Mouse (Mus musculus) inflammation-experienced regulatory T-cells, adult 6 months (primary cell): ENCODE data around the gene Nanos2. TPM values are rescaled to one million over a fixed set of nuclear protein-coding genes. Genes with fewer than 3 reads are reported as not detected.

ENCODE experiments used
- ATAC-seq: one replicate; pipeline ENCODE4 v1.8.0; 2017
- polyA plus RNA-seq, 3 experiments: library from polyadenylated mRNA; unstranded; fragments of 100-300 nt; shearing (Covaris generic); gene quantifications; one replicate each; pipeline ENCODE4 v1.2.1; 2017

The Nanos2 gene
- polyA plus RNA-seq = not detected

- no peak for ATAC-seq
These were observed at the start of gene Nanos2 for GRCm38 (mm10) chr7:18987100-18987499. TSS of gene Nanos2 (plus strand) at chr7:18987400.

GRCm38 (mm10) chr7:18942376-18942775 lies 44.8 kb upstream of the Nanos2 start:
- no peak for ATAC-seq

- no peak for ATAC-seq
These were observed 44.4 kb upstream of the Nanos2 start for GRCm38 (mm10) chr7:18942815-18943214.

GRCm38 (mm10) chr7:18948151-18948550 lies 39.0 kb upstream of the Nanos2 start:
- ATAC-seq = no peak

GRCm38 (mm10) chr7:18949781-18950522 lies 37.2 kb upstream of the Nanos2 start:
- ATAC-seq = no peak

- no peak for ATAC-seq
These were observed 36.5 kb upstream of the Nanos2 start for GRCm38 (mm10) chr7:18950523-18951315.

- ATAC-seq = no peak
These were observed 35.8 kb upstream of the Nanos2 start for GRCm38 (mm10) chr7:18951397-18951796.

- peak; percentile 63 for ATAC-seq
These were observed 29.4 kb upstream of the Nanos2 start for GRCm38 (mm10) chr7:18957569-18958383.

- no peak for ATAC-seq
These were observed 28.8 kb upstream of the Nanos2 start for GRCm38 (mm10) chr7:18958384-18958766.

- ATAC-seq = peak; percentile 43
These were observed 27.8 kb upstream of the Nanos2 start for GRCm38 (mm10) chr7:18959446-18959845.

- no peak for ATAC-seq
These were observed 24.9 kb upstream of the Nanos2 start for GRCm38 (mm10) chr7:18962171-18962792.

GRCm38 (mm10) chr7:18962795-18963194 lies 24.4 kb upstream of the Nanos2 start:
- ATAC-seq = no peak

- no peak for ATAC-seq
These were observed 23.8 kb upstream of the Nanos2 start for GRCm38 (mm10) chr7:18963294-18963843.

GRCm38 (mm10) chr7:18965312-18965711 lies 21.9 kb upstream of the Nanos2 start:
- no peak for ATAC-seq

GRCm38 (mm10) chr7:18967603-18968002 lies 19.6 kb upstream of the Nanos2 start:
- ATAC-seq = no peak

- ATAC-seq = no peak
These were observed 16.2 kb upstream of the Nanos2 start for GRCm38 (mm10) chr7:18970956-18971355.

GRCm38 (mm10) chr7:18978381-18978780 lies 8.8 kb upstream of the Nanos2 start:
- ATAC-seq = no peak

GRCm38 (mm10) chr7:18986503-18986902 lies 697 bp upstream of the Nanos2 start:
- no peak for ATAC-seq

- ATAC-seq = no peak
These were observed 547 bp downstream of the Nanos2 start for GRCm38 (mm10) chr7:18987747-18988146.

- ATAC-seq = no peak
These were observed 1.6 kb downstream of the Nanos2 start for GRCm38 (mm10) chr7:18988780-18989179.

GRCm38 (mm10) chr7:18989995-18990394 lies 2.8 kb downstream of the Nanos2 start:
- no peak for ATAC-seq

- peak; percentile 79 for ATAC-seq
These were observed 3.5 kb downstream of the Nanos2 start, which contains the start of gene Mypop for GRCm38 (mm10) chr7:18990601-18991295. TSS of gene Mypop (plus strand) at chr7:18991245.
